Mouse (Mus musculus): ENCODE data around the gene T2.

T2 gene

GRCm38 (mm10) chr17:8467771-8468170, 112.0 kb downstream of the T2 start:
- DNase-seq (ENCODE audit: extremely low read depth, low read depth, low spot score), result no peak

DNA sequence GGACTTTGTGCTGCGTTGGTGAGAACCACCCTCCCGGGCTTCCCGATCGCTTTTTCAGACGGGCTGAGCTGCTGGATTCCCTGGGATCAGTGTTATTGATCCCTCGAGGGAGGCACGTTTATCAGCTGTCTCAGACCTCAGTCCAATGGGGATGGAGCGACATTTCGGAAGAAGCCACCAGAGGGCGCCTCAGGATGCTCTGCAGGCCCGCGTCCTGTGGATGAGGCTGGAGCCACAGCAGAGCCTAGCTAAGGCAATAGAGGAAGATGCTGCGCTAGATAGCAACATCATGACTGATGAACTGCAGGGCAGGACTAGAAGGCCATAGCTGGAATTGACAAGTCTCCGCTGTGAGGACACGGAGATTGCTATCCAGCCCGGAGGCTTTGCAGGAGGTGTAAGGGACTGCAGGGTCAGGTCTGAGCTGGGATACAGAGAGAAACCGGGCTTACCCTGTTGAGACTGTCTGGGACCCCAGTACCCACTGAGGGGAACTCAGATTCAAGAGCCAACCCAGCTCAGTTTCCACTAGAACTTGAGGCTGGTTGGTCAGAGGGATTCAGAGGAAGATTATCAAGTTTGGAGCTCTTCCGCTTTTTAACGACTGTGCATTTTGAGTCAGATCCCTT, 113.0 kb downstream of the T2 start:
- no peak for DNase-seq (ENCODE audit: extremely low read depth, low read depth, low spot score)
